Mouse (Mus musculus) hindbrain, embryonic 14.5 days (tissue): ENCODE measurements around the gene Oaz3. TPM values are rescaled to one million over a fixed set of nuclear protein-coding genes. Genes with fewer than 3 reads are reported as not detected.

Experiments
- ATAC-seq: fragments of 200-750 bp; cut with Nextera tagmentation; 2 replicates; pipeline ENCODE4 v1.8.0; 2017; ENCODE audit warnings: moderate number of reproducible peaks, mild to moderate bottlenecking, moderate TSS enrichment, moderate library complexity; ENCODE audit not compliant: low FRiP score
- DNase-seq: peaks from one replicate; pipeline ENCODE4 v3.0.0-alpha.2; 2015; ENCODE audit warnings: low spot score
- H3K27ac ChIP-seq: fragments of 300-500 bp; sonication (generic); 2 replicates; pipeline ENCODE4 v1.5.1; 2014; ENCODE audit warnings: mild to moderate bottlenecking, moderate library complexity
- H3K27me3 ChIP-seq: fragments of 300-500 bp; sonication (generic); 2 replicates; pipeline ENCODE4 v1.6.1; 2014; ENCODE audit warnings: mild to moderate bottlenecking, low read length, mixed read lengths; ENCODE audit not compliant: control insufficient read depth, insufficient read depth
- H3K36me3 ChIP-seq: fragments of 300-500 bp; sonication (generic); replicated peaks from 2 replicates; pipeline ENCODE4 v1.6.1; 2014; ENCODE audit not compliant: control insufficient read depth, insufficient read depth
- H3K4me1 ChIP-seq: fragments of 300-500 bp; sonication (generic); replicated peaks from 2 replicates; pipeline ENCODE4 v1.6.1; 2014; ENCODE audit warnings: antibody characterized with exemption, low read length, mixed read lengths; ENCODE audit not compliant: control insufficient read depth, insufficient read depth
- H3K4me2 ChIP-seq: fragments of 300-500 bp; sonication (generic); replicated peaks from 2 replicates; pipeline ENCODE4 v1.6.1; 2014; ENCODE audit warnings: mild to moderate bottlenecking, moderate library complexity
- H3K4me3 ChIP-seq: fragments of 300-500 bp; sonication (generic); replicated peaks from 2 replicates; pipeline ENCODE4 v1.5.1; 2014; ENCODE audit warnings: mild to moderate bottlenecking, low read length
- H3K9ac ChIP-seq: fragments of 300-500 bp; sonication (generic); 2 replicates; pipeline ENCODE4 v1.6.1; 2014
- H3K9me3 ChIP-seq: fragments of 300-500 bp; sonication (generic); 2 replicates; pipeline ENCODE4 v1.6.1; 2016; ENCODE audit warnings: low read length; ENCODE audit not compliant: control insufficient read depth
- WGBS: fragments of 180-500 bp; shearing (Covaris S2); extraction: QIAGEN DNeasy Blood & Tissue Kit; methylation state at CpG from one replicate; pipeline ENCODE4 v1.1.7; 2014; 5-methylcytosine and 5-hydroxymethylcytosine counted together
- polyA plus RNA-seq: library from polyadenylated mRNA; unstranded; fragments of >200 nt; fragmentation: Nextera tagmentation; extraction: Ambion mirVana; gene quantifications from 2 replicates; pipeline ENCODE4 v1.2.1, GENCODE M21; 2014

The Oaz3 gene
- polyA plus RNA-seq, 1 experiment from 2014 or later = 1.2 TPM

- H3K36me3 ChIP-seq = no peaks in the 10 kb centered on the region
- peak within 1 kb of the TSS; percentile 56 for H3K9ac ChIP-seq
- no peak for ATAC-seq
- H3K4me2 ChIP-seq = peak within 1 kb of the TSS; percentile 63
- WGBS = 67% methylated on average over 6 of the region's 6 CpGs
- H3K27me3 ChIP-seq = peaks cover 10% of the 10 kb centered on the region; the same call in 1 of the 2 replicates
- no peaks in the 10 kb centered on the region for H3K9me3 ChIP-seq
- H3K27ac ChIP-seq = no peak within 1 kb of the TSS
- peak within 1 kb of the TSS; percentile 32 for H3K4me3 ChIP-seq
- peak; percentile 19 for DNase-seq
- peaks cover 5% of the 10 kb centered on the region for H3K4me1 ChIP-seq
Measured at GRCm38 (mm10) chr3:94398217-94398616, 45.5 kb downstream of the Oaz3 start, which contains the start of gene Lingo4. TSS of gene Lingo4 (plus strand) at chr3:94398517.

- no peak for DNase-seq
- H3K27me3 ChIP-seq = peaks cover 10% of the 10 kb centered on the region; the same call in 1 of the 2 replicates
- H3K4me3 ChIP-seq = no peak overlapping the region
- H3K27ac ChIP-seq = no peak overlapping the region
- H3K4me2 ChIP-seq = no peak overlapping the region
- no peak overlapping the region for H3K9ac ChIP-seq
- H3K36me3 ChIP-seq = no peaks in the 10 kb centered on the region
- peaks cover 5% of the 10 kb centered on the region for H3K4me1 ChIP-seq
- ATAC-seq = no peak
- no peaks in the 10 kb centered on the region for H3K9me3 ChIP-seq
- WGBS = 87% methylated on average over 4 of the region's 4 CpGs
Measured at GRCm38 (mm10) chr3:94396851-94397250, 46.9 kb downstream of the Oaz3 start.

- Histone ChIP-seq H3K9me3 (no peaks in the 10 kb centered on the region), H3K9ac (no peak overlapping the region), H3K4me3 (no peak overlapping the region), H3K4me2 (no peak overlapping the region), H3K4me1 (peaks cover 5% of the 10 kb centered on the region), H3K36me3 (no peaks in the 10 kb centered on the region), H3K27me3 (peaks cover 10% of the 10 kb centered on the region; the same call in 1 of the 2 replicates), H3K27ac (no peak overlapping the region)
- DNase-seq (no peak), ATAC-seq (no peak)
- WGBS = 77% methylated on average over 1 of the region's 1 CpGs
Measured at GRCm38 (mm10) chr3:94396336-94396735, 47.4 kb downstream of the Oaz3 start.

GRCm38 (mm10) chr3:94393049-94393448, 50.7 kb downstream of the Oaz3 start:
- ATAC-seq (no peak), DNase-seq (no peak)
- no peak overlapping the region for H3K4me3 ChIP-seq
- WGBS = 60% methylated on average over 4 of the region's 4 CpGs
- H3K4me1 ChIP-seq = no peaks in the 10 kb centered on the region
- H3K4me2 ChIP-seq = no peak overlapping the region
- H3K27me3 ChIP-seq = peaks cover 10% of the 10 kb centered on the region; the same call in 1 of the 2 replicates
- H3K9me3 ChIP-seq = no peaks in the 10 kb centered on the region
- no peak overlapping the region for H3K9ac ChIP-seq
- H3K27ac ChIP-seq = no peak overlapping the region
- H3K36me3 ChIP-seq = no peaks in the 10 kb centered on the region

GRCm38 (mm10) chr3:94392128-94392527, 51.6 kb downstream of the Oaz3 start:
- H3K4me1 ChIP-seq = no peaks in the 10 kb centered on the region
- H3K4me3 ChIP-seq = no peak overlapping the region
- no peak overlapping the region for H3K4me2 ChIP-seq
- H3K27ac ChIP-seq = no peak overlapping the region
- ATAC-seq = no peak
- H3K27me3 ChIP-seq = peaks cover 4% of the 10 kb centered on the region; the same call in 1 of the 2 replicates
- no peak for DNase-seq
- H3K9me3 ChIP-seq = no peaks in the 10 kb centered on the region
- WGBS = 81% methylated on average over 2 of the region's 2 CpGs
- H3K9ac ChIP-seq = no peak overlapping the region
- H3K36me3 ChIP-seq = no peaks in the 10 kb centered on the region

GRCm38 (mm10) chr3:94391001-94391400, 52.7 kb downstream of the Oaz3 start:
- DNase-seq = peak; percentile 16
- 83% methylated on average over 5 of the region's 5 CpGs for WGBS
- no peak overlapping the region for H3K27ac ChIP-seq

GRCm38 (mm10) chr3:94389420-94389819, 54.3 kb downstream of the Oaz3 start:
- ATAC-seq (no peak), DNase-seq (no peak)
- H3K4me3 ChIP-seq = no peak overlapping the region
- no peak overlapping the region for H3K4me2 ChIP-seq
- H3K4me1 ChIP-seq = no peaks in the 10 kb centered on the region
- H3K9me3 ChIP-seq = no peaks in the 10 kb centered on the region
- no peaks in the 10 kb centered on the region for H3K27me3 ChIP-seq
- no peak overlapping the region for H3K9ac ChIP-seq
- H3K27ac ChIP-seq = no peak overlapping the region
- H3K36me3 ChIP-seq = no peaks in the 10 kb centered on the region
- 96% methylated on average over 16 of the region's 16 CpGs for WGBS

More at GRCm38 (mm10) chr3:94391001-94391400, 52.7 kb downstream of the Oaz3 start:
- H3K27me3 ChIP-seq = no peaks in the 10 kb centered on the region
- H3K9ac ChIP-seq = no peak overlapping the region
- no peak overlapping the region for H3K4me2 ChIP-seq
- ATAC-seq = no peak
- no peaks in the 10 kb centered on the region for H3K9me3 ChIP-seq
- no peaks in the 10 kb centered on the region for H3K36me3 ChIP-seq
- no peaks in the 10 kb centered on the region for H3K4me1 ChIP-seq
- no peak overlapping the region for H3K4me3 ChIP-seq

GRCm38 (mm10) chr3:94388047-94388446, 55.7 kb downstream of the Oaz3 start:
- ATAC-seq (no peak), DNase-seq (no peak)
- H3K4me2 ChIP-seq = no peak overlapping the region
- H3K9ac ChIP-seq = no peak overlapping the region
- H3K36me3 ChIP-seq = no peaks in the 10 kb centered on the region
- H3K4me1 ChIP-seq = no peaks in the 10 kb centered on the region
- H3K4me3 ChIP-seq = no peak overlapping the region
- 83% methylated on average over 5 of the region's 5 CpGs for WGBS
- H3K27ac ChIP-seq = no peak overlapping the region
- no peaks in the 10 kb centered on the region for H3K27me3 ChIP-seq
- H3K9me3 ChIP-seq = no peaks in the 10 kb centered on the region

- 93% methylated on average over 10 of the region's 10 CpGs for WGBS
- Histone ChIP-seq H3K27ac (no peak overlapping the region), H3K4me2 (no peak overlapping the region), H3K4me1 (no peaks in the 10 kb centered on the region), H3K4me3 (no peak overlapping the region), H3K9ac (no peak overlapping the region), H3K36me3 (no peaks in the 10 kb centered on the region), H3K27me3 (no peaks in the 10 kb centered on the region), H3K9me3 (no peaks in the 10 kb centered on the region)
- no peak for DNase-seq
- no peak for ATAC-seq
Measured at GRCm38 (mm10) chr3:94387391-94387790, 56.3 kb downstream of the Oaz3 start.

GRCm38 (mm10) chr3:94386671-94387070, 57.0 kb downstream of the Oaz3 start:
- no peak overlapping the region for H3K27ac ChIP-seq
- no peaks in the 10 kb centered on the region for H3K27me3 ChIP-seq
- H3K9ac ChIP-seq = no peak overlapping the region
- ATAC-seq (no peak), DNase-seq (no peak)
- no peaks in the 10 kb centered on the region for H3K9me3 ChIP-seq
- H3K36me3 ChIP-seq = no peaks in the 10 kb centered on the region
- no peak overlapping the region for H3K4me3 ChIP-seq
- no peak overlapping the region for H3K4me2 ChIP-seq
- WGBS = 74% methylated on average over 4 of the region's 4 CpGs
- H3K4me1 ChIP-seq = no peaks in the 10 kb centered on the region
